Mouse (Mus musculus) limb, embryonic 15.5 days (tissue): ENCODE data around the gene Eda2r. TPM values are rescaled to one million over a fixed set of nuclear protein-coding genes. Genes with fewer than 3 reads are reported as not detected.

ENCODE experiments used
- ATAC-seq: fragments of 200-750 bp; cut with Nextera tagmentation; 2 replicates; pipeline ENCODE4 v1.8.0; 2017; ENCODE audit warnings: low read depth, moderate TSS enrichment; ENCODE audit not compliant: insufficient number of reproducible peaks, low FRiP score, low TSS enrichment
- H3K27ac ChIP-seq: fragments of 300-500 bp; sonication (generic); 2 replicates; pipeline ENCODE4 v1.5.1; 2015; ENCODE audit warnings: moderate library complexity, mild to moderate bottlenecking, inconsistent platforms
- H3K27me3 ChIP-seq: fragments of 300-500 bp; sonication (generic); 2 replicates; pipeline ENCODE4 v1.6.1; 2015; ENCODE audit warnings: inconsistent platforms
- H3K36me3 ChIP-seq: fragments of 300-500 bp; sonication (generic); 2 replicates; pipeline ENCODE4 v1.6.1; 2015; ENCODE audit warnings: inconsistent platforms
- H3K4me1 ChIP-seq: fragments of 300-500 bp; sonication (generic); 2 replicates; pipeline ENCODE4 v1.6.1; 2015; ENCODE audit warnings: inconsistent platforms
- H3K4me2 ChIP-seq: fragments of 300-500 bp; sonication (generic); 2 replicates; pipeline ENCODE4 v1.6.1; 2015; ENCODE audit warnings: mild to moderate bottlenecking, inconsistent platforms
- H3K4me3 ChIP-seq: fragments of 300-500 bp; sonication (generic); 2 replicates; pipeline ENCODE4 v1.5.1; 2015; ENCODE audit warnings: mild to moderate bottlenecking, inconsistent platforms
- H3K9ac ChIP-seq: fragments of 300-500 bp; sonication (generic); 2 replicates; pipeline ENCODE4 v1.6.1; 2015; ENCODE audit warnings: inconsistent platforms
- H3K9me3 ChIP-seq: fragments of 300-500 bp; sonication (generic); 2 replicates; pipeline ENCODE4 v1.6.1; 2016; ENCODE audit warnings: inconsistent platforms
- WGBS: fragments of 180-500 bp; shearing (Covaris S2); methylation state at CpG from one replicate; pipeline ENCODE4 v1.1.7; 2015; 5-methylcytosine and 5-hydroxymethylcytosine counted together
- polyA plus RNA-seq: library from polyadenylated mRNA; unstranded; fragments of >200 nt; fragmentation: Nextera tagmentation; extraction: Ambion mirVana; gene quantifications from 2 replicates; pipeline ENCODE4 v1.2.1, GENCODE M21; 2015

Eda2r gene
- 1.5 and 2.7 TPM in 2 replicates for polyA plus RNA-seq

- no peaks in the 10 kb centered on the region for H3K27me3 ChIP-seq
- peak; percentile 69 for ATAC-seq
- no peaks in the 10 kb centered on the region for H3K36me3 ChIP-seq
- H3K9me3 ChIP-seq = no peaks in the 10 kb centered on the region
- peak within 1 kb of the TSS; percentile 30 for H3K4me2 ChIP-seq
- peak within 1 kb of the TSS; percentile 17 for H3K4me3 ChIP-seq
- 19% methylated on average over 8 of the region's 8 CpGs for WGBS
- H3K9ac ChIP-seq = no peak within 1 kb of the TSS
- H3K4me1 ChIP-seq = 0 out of 2 replicates have a peak, but pooled peaks cover 2% of the 10 kb centered on the region
- H3K27ac ChIP-seq = no peak within 1 kb of the TSS
These were observed at the start of gene Eda2r for GRCm38 (mm10) chrX:97377065-97377421. Gene Eda2r (minus strand): TSS chrX:97377216.

GRCm38 (mm10) chrX:97397872-97398271 is 20.9 kb upstream of the Eda2r start:
- no peak overlapping the region for H3K4me3 ChIP-seq
- H3K4me1 ChIP-seq = no peaks in the 10 kb centered on the region
- H3K9ac ChIP-seq = no peak overlapping the region
- no peak for ATAC-seq
- no peak overlapping the region for H3K27ac ChIP-seq
- no peaks in the 10 kb centered on the region for H3K27me3 ChIP-seq
- WGBS = 47% methylated on average over 2 of the region's 2 CpGs
- no peak overlapping the region for H3K4me2 ChIP-seq
- no peaks in the 10 kb centered on the region for H3K9me3 ChIP-seq
- no peaks in the 10 kb centered on the region for H3K36me3 ChIP-seq

GRCm38 (mm10) chrX:97378076-97378475 is 1.1 kb upstream of the Eda2r start:
- Histone ChIP-seq H3K9ac (no peak overlapping the region), H3K36me3 (no peaks in the 10 kb centered on the region), H3K9me3 (no peaks in the 10 kb centered on the region), H3K27me3 (no peaks in the 10 kb centered on the region), H3K4me3 (no peak overlapping the region), H3K4me2 (no peak overlapping the region), H3K27ac (no peak overlapping the region), H3K4me1 (0 out of 2 replicates have a peak, but pooled peaks cover 2% of the 10 kb centered on the region)
- 61% methylated on average over 1 of the region's 1 CpGs for WGBS
- no peak for ATAC-seq

GRCm38 (mm10) chrX:97376321-97377064 is 523 bp downstream of the Eda2r start:
- 20% methylated on average over 15 of the region's 15 CpGs for WGBS
- peak overlapping the region; percentile 17 for H3K4me3 ChIP-seq
- H3K36me3 ChIP-seq = no peaks in the 10 kb centered on the region
- H3K4me1 ChIP-seq = 0 out of 2 replicates have a peak, but pooled peaks cover 2% of the 10 kb centered on the region
- peak; percentile 80 for ATAC-seq
- peak overlapping the region; percentile 30 for H3K4me2 ChIP-seq
- H3K9ac ChIP-seq = no peak overlapping the region
- H3K27me3 ChIP-seq = no peaks in the 10 kb centered on the region
- no peaks in the 10 kb centered on the region for H3K9me3 ChIP-seq
- no peak overlapping the region for H3K27ac ChIP-seq

- H3K9ac ChIP-seq = no peak overlapping the region
- 79% methylated on average over 2 of the region's 2 CpGs for WGBS
- no peaks in the 10 kb centered on the region for H3K27me3 ChIP-seq
- no peak overlapping the region for H3K4me2 ChIP-seq
- no peak overlapping the region for H3K4me3 ChIP-seq
- H3K4me1 ChIP-seq = 0 out of 2 replicates have a peak, but pooled peaks cover 2% of the 10 kb centered on the region
- H3K27ac ChIP-seq = no peak overlapping the region
- no peak for ATAC-seq
- no peaks in the 10 kb centered on the region for H3K9me3 ChIP-seq
- H3K36me3 ChIP-seq = no peaks in the 10 kb centered on the region
These were observed 4.2 kb downstream of the Eda2r start for GRCm38 (mm10) chrX:97372826-97373225.

GRCm38 (mm10) chrX:97369206-97369605 is 7.8 kb downstream of the Eda2r start:
- Histone ChIP-seq H3K36me3 (no peaks in the 10 kb centered on the region), H3K4me1 (no peaks in the 10 kb centered on the region), H3K27ac (no peak overlapping the region), H3K9ac (no peak overlapping the region), H3K4me2 (no peak overlapping the region), H3K9me3 (no peaks in the 10 kb centered on the region), H3K27me3 (no peaks in the 10 kb centered on the region), H3K4me3 (no peak overlapping the region)
- ATAC-seq = no peak
- WGBS = 47% methylated on average over 1 of the region's 1 CpGs

- no peaks in the 10 kb centered on the region for H3K9me3 ChIP-seq
- no peak for ATAC-seq
- H3K27me3 ChIP-seq = no peaks in the 10 kb centered on the region
- no peak overlapping the region for H3K4me3 ChIP-seq
- 55% methylated on average over 2 of the region's 2 CpGs for WGBS
- H3K4me1 ChIP-seq = no peaks in the 10 kb centered on the region
- H3K36me3 ChIP-seq = no peaks in the 10 kb centered on the region
- H3K9ac ChIP-seq = no peak overlapping the region
- H3K4me2 ChIP-seq = no peak overlapping the region
- no peak overlapping the region for H3K27ac ChIP-seq
These were observed 8.3 kb downstream of the Eda2r start for GRCm38 (mm10) chrX:97368741-97369140.

- Histone ChIP-seq H3K4me2 (no peak overlapping the region), H3K36me3 (no peaks in the 10 kb centered on the region), H3K27me3 (0 out of 2 replicates have a peak, but pooled peaks cover 3% of the 10 kb centered on the region), H3K9me3 (no peaks in the 10 kb centered on the region), H3K4me3 (no peak overlapping the region), H3K27ac (no peak overlapping the region), H3K4me1 (no peaks in the 10 kb centered on the region), H3K9ac (no peak overlapping the region)
- no peak for ATAC-seq
- WGBS = 31% methylated on average over 2 of the region's 2 CpGs
These were observed 16.1 kb downstream of the Eda2r start for GRCm38 (mm10) chrX:97360919-97361318.

GRCm38 (mm10) chrX:97327891-97328290 is 49.1 kb downstream of the Eda2r start:
- Histone ChIP-seq H3K4me1 (no peaks in the 10 kb centered on the region), H3K36me3 (no peaks in the 10 kb centered on the region), H3K27ac (no peak overlapping the region), H3K4me3 (no peak overlapping the region), H3K9ac (no peak overlapping the region), H3K9me3 (no peaks in the 10 kb centered on the region), H3K27me3 (no peaks in the 10 kb centered on the region), H3K4me2 (no peak overlapping the region)
- no peak for ATAC-seq
